ENCODE assay signal across 10 mouse cellular contexts in genomic region chr6:89348363-89348762, GRCm38 (mm10). TPM values are rescaled to one million over a fixed set of nuclear protein-coding genes. Genes with fewer than 3 reads are reported as not detected.
DNase-seq lines count a peak whose midpoint lies in the region; ATAC-seq and TF ChIP-seq lines count a peak whose summit lies in the region.
"Had no signal": no experiment of that assay in that cellular context is flagged by ENCODE, and none has a peak within 500 bp of the region (broad histone marks: within the 10 kb centered on the region; RNA-seq: fewer than 3 reads in every experiment).

No protein-coding gene starts in this region.

- no peak overlapping the region for H3K4me3 ChIP-seq in hindbrain, embryonic 12.5 days
- H3K4me3 ChIP-seq in hindbrain, embryonic 16.5 days (ENCODE audit: low read length): no peak overlapping the region
- no peak overlapping the region for H3K4me3 ChIP-seq in C2C12 (ENCODE audit: insufficient read depth, poor library complexity, severe bottlenecking)
- no peak overlapping the region for H3K4me3 ChIP-seq in hindbrain, embryonic 11.5 days (ENCODE audit: low read depth, low read length)
- H3K4me3 ChIP-seq: heart, embryonic 15.5 days had no signal

- DNase-seq in cerebellum, adult 11 months: peak; percentile 75
- DNase-seq in gastrocnemius, postnatal 10 days: peak; percentile 49
- no peak for DNase-seq in spleen, postnatal 4 days (ENCODE audit: low spot score in 2 of 2)
- DNase-seq in lung, adult 18-20 months: no peak
- no peak for DNase-seq in hindbrain, embryonic 11.5 days (ENCODE audit: low spot score)

- WGBS in hindbrain, embryonic 12.5 days: 74% methylated on average over 9 of the region's 9 CpGs
- 66% methylated on average over 9 of the region's 9 CpGs for WGBS in hindbrain, embryonic 16.5 days
- 76% methylated on average over 9 of the region's 9 CpGs for WGBS in hindbrain, embryonic 11.5 days

- no peak overlapping the region for H3K9ac ChIP-seq in hindbrain, embryonic 12.5 days
- H3K9ac ChIP-seq in hindbrain, embryonic 16.5 days (ENCODE audit: low read depth, low read length): no peak overlapping the region
- no peak overlapping the region for H3K9ac ChIP-seq in hindbrain, embryonic 11.5 days (ENCODE audit: low read depth, low read length)
- H3K9ac ChIP-seq: heart, embryonic 15.5 days had no signal

- peaks cover 93% of the 10 kb centered on the region for H3K79me2 ChIP-seq in C2C12 (ENCODE audit: control insufficient read depth, insufficient read depth)

- no peaks in the 10 kb centered on the region for H3K9me3 ChIP-seq in hindbrain, embryonic 12.5 days (replicated peaks)
- H3K9me3 ChIP-seq in hindbrain, embryonic 16.5 days (ENCODE audit: control insufficient read depth, low read length): no peaks in the 10 kb centered on the region
- H3K9me3 ChIP-seq in hindbrain, embryonic 11.5 days (ENCODE audit: control insufficient read depth, low read length): no peaks in the 10 kb centered on the region
- H3K9me3 ChIP-seq: heart, embryonic 15.5 days had no signal

- peaks cover 65% of the 10 kb centered on the region for H3K4me1 ChIP-seq in hindbrain, embryonic 12.5 days
- H3K4me1 ChIP-seq in hindbrain, embryonic 16.5 days (ENCODE audit: control insufficient read depth, insufficient read depth, low read depth, low read length): peaks cover 49% of the 10 kb centered on the region
- H3K4me1 ChIP-seq in hindbrain, embryonic 11.5 days (replicated peaks; ENCODE audit: control insufficient read depth, insufficient read depth, low read length): peaks cover 2% of the 10 kb centered on the region

- H3K36me3 ChIP-seq in hindbrain, embryonic 12.5 days: peaks cover 64% of the 10 kb centered on the region
- H3K36me3 ChIP-seq in hindbrain, embryonic 16.5 days (ENCODE audit: control insufficient read depth, insufficient read depth, low read length): peaks cover 11% of the 10 kb centered on the region
- H3K36me3 ChIP-seq in C2C12 (ENCODE audit: control insufficient read depth, insufficient read depth): peaks cover 51% of the 10 kb centered on the region
- 0 out of 2 replicates have a peak, but pooled peaks cover 3% of the 10 kb centered on the region for H3K36me3 ChIP-seq in hindbrain, embryonic 11.5 days (ENCODE audit: control insufficient read depth, insufficient read depth, low read length)

- H3K27ac ChIP-seq in hindbrain, embryonic 12.5 days: 0 out of 2 replicates have a peak overlapping the region, but pooled peaks have one; percentile 5
- no peak overlapping the region for H3K27ac ChIP-seq in hindbrain, embryonic 16.5 days (ENCODE audit: low read depth, low read length)
- no peak overlapping the region for H3K27ac ChIP-seq in hindbrain, embryonic 11.5 days (ENCODE audit: low read depth, low read length)
- H3K27ac ChIP-seq: heart, embryonic 15.5 days; macrophage had no signal

- H3K4me2 ChIP-seq in hindbrain, embryonic 12.5 days (replicated peaks): no peak overlapping the region
- H3K4me2 ChIP-seq in hindbrain, embryonic 16.5 days (ENCODE audit: low read length): no peak overlapping the region
- no peak overlapping the region for H3K4me2 ChIP-seq in hindbrain, embryonic 11.5 days (replicated peaks; ENCODE audit: low read depth, low read length)
- H3K4me2 ChIP-seq: heart, embryonic 15.5 days had no signal

- no peak for TF ChIP-seq CTCF in C2C12 (IDR thresholded peaks at IDR 0.05; ENCODE audit: control insufficient read depth, insufficient read depth, insufficient read length)

- H3ac ChIP-seq in C2C12 (ENCODE audit: control insufficient read depth, insufficient read length, low read depth): peak overlapping the region; percentile 35

- ATAC-seq in hindbrain, embryonic 12.5 days (ENCODE audit: low FRiP score): no peak
- no peak for ATAC-seq in hindbrain, embryonic 16.5 days
- ATAC-seq in hindbrain, embryonic 11.5 days (ENCODE audit: low FRiP score): no peak

- peaks cover 63% of the 10 kb centered on the region for H3K79me3 ChIP-seq in C2C12 (ENCODE audit: low read depth)

- no peaks in the 10 kb centered on the region for H3K27me3 ChIP-seq in hindbrain, embryonic 12.5 days
- H3K27me3 ChIP-seq in hindbrain, embryonic 16.5 days (replicated peaks; ENCODE audit: control insufficient read depth, insufficient read depth, low read length): no peaks in the 10 kb centered on the region
- H3K27me3 ChIP-seq in C2C12 (ENCODE audit: control insufficient read depth, insufficient read depth, insufficient read length): no peaks in the 10 kb centered on the region
- H3K27me3 ChIP-seq in hindbrain, embryonic 11.5 days (ENCODE audit: control insufficient read depth, insufficient read depth, low read length): no peaks in the 10 kb centered on the region
- H3K27me3 ChIP-seq: heart, embryonic 15.5 days had no signal

TF ChIP-seq in C2C12, 6 proteins besides CTCF, POLR2A, EP300 and RAD21:
- no peak for TF ChIP-seq MAX (IDR thresholded peaks at IDR 0.05)
- no peak for TF ChIP-seq USF1 (IDR thresholded peaks at IDR 0.05; ENCODE audit: low read depth)
- peak; percentile 75 for TF ChIP-seq MYOD1 (IDR thresholded peaks at IDR 0.05; ENCODE audit: control insufficient read depth, insufficient read length, low read depth)
- no peak for TF ChIP-seq MYOG (IDR thresholded peaks at IDR 0.05; ENCODE audit: control insufficient read depth, extremely low read depth, insufficient read length)
- no peak for TF ChIP-seq CEBPB (IDR thresholded peaks at IDR 0.05; ENCODE audit: low read depth)
- TF ChIP-seq FOSL1 (IDR thresholded peaks at IDR 0.05; ENCODE audit: insufficient read depth, low read length, poor library complexity, severe bottlenecking): no peak

RNA-seq across cellular contexts. Expression of gene Plxna1, which starts 14.1 kb away (rescaled TPM):
- 62.8 and 65.2 TPM in 2 replicates for polyA plus RNA-seq in hindbrain, embryonic 12.5 days (2016; fragmentation: Nextera tagmentation; extraction: Ambion mirVana)
- polyA plus RNA-seq in hindbrain, embryonic 16.5 days (2015; fragmentation: Nextera tagmentation; extraction: Ambion mirVana): 21.6 and 44.7 TPM in 2 replicates
- 40.9 TPM for polyA plus RNA-seq in C2C12 (2012; fragmentation: generic; extraction: Trizol)
- 10 to 100 TPM; 44.1 to 54.4 TPM for total RNA-seq in gastrocnemius, postnatal 10 days (2021)
- polyA plus RNA-seq in hindbrain, embryonic 11.5 days (2014; fragmentation: Nextera tagmentation; extraction: Ambion mirVana): 28.7 and 35.6 TPM in 2 replicates

Comparison
In these comparisons a context has a peak if more than half of its experiments do, and no peak if none do; other contexts are left out.
1. DNase-seq: peak in cerebellum, adult 11 months (single experiment) and gastrocnemius, postnatal 10 days (single experiment); none in spleen, postnatal 4 days (0 of 2), lung, adult 18-20 months (0 of 2) and hindbrain, embryonic 11.5 days (single experiment).